Mouse (Mus musculus): ENCODE measurements around the gene Csde1.

Csde1 gene

GRCm38 (mm10) chr3:103066927-103067326 lies 46.7 kb downstream of the Csde1 start:
- no peak for DNase-seq

- no peak for DNase-seq
Measured at GRCm38 (mm10) chr3:103068971-103069370, 48.7 kb downstream of the Csde1 start.

GRCm38 (mm10) chr3:103073771-103074170 lies 53.5 kb downstream of the Csde1 start, which contains the start of gene Ampd1:
Gene Ampd1, plus strand, starts transcription at chr3:103074014.
- no peak for DNase-seq

- DNase-seq = no peak
Measured at GRCm38 (mm10) chr3:103075871-103076270, 55.6 kb downstream of the Csde1 start.

- DNase-seq = no peak
Measured at GRCm38 (mm10) chr3:103076476-103076875, 56.2 kb downstream of the Csde1 start.

- no peak for DNase-seq
Measured at GRCm38 (mm10) chr3:103079301-103079700, 59.1 kb downstream of the Csde1 start.

GRCm38 (mm10) chr3:103081051-103081450 lies 60.8 kb downstream of the Csde1 start:
- DNase-seq = no peak

- no peak for DNase-seq
Measured at GRCm38 (mm10) chr3:103081861-103082453, 61.7 kb downstream of the Csde1 start.

GRCm38 (mm10) chr3:103082761-103083160 lies 62.5 kb downstream of the Csde1 start:
- no peak for DNase-seq

- DNase-seq = no peak
Measured at GRCm38 (mm10) chr3:103085986-103086385, 65.8 kb downstream of the Csde1 start.

- no peak for DNase-seq
Measured at GRCm38 (mm10) chr3:103091753-103092152, 71.5 kb downstream of the Csde1 start.

- no peak for DNase-seq
Measured at GRCm38 (mm10) chr3:103098662-103099061, 78.4 kb downstream of the Csde1 start.

GRCm38 (mm10) chr3:103099667-103100066 lies 79.4 kb downstream of the Csde1 start:
- DNase-seq = no peak

GRCm38 (mm10) chr3:103100735-103101134 lies 80.5 kb downstream of the Csde1 start:
- no peak for DNase-seq

GRCm38 (mm10) chr3:103101194-103101593 lies 81.0 kb downstream of the Csde1 start:
- DNase-seq = no peak

GRCm38 (mm10) chr3:103101909-103102308 lies 81.7 kb downstream of the Csde1 start:
- DNase-seq = no peak

- peak; percentile 96 for DNase-seq
Measured at GRCm38 (mm10) chr3:103102454-103103390, 82.5 kb downstream of the Csde1 start, which contains the start of gene Dennd2c. Gene Dennd2c, plus strand, starts transcription at chr3:103102604.

Measured in kidney, postnatal 14 days (tissue).